Mouse (Mus musculus): ENCODE data around the gene Lats2. TPM values are rescaled to one million over a fixed set of nuclear protein-coding genes. Genes with fewer than 3 reads are reported as not detected.

Gene Lats2
- polyA plus RNA-seq, 1 experiment from 2014 or later = 8.6 TPM

DNA sequence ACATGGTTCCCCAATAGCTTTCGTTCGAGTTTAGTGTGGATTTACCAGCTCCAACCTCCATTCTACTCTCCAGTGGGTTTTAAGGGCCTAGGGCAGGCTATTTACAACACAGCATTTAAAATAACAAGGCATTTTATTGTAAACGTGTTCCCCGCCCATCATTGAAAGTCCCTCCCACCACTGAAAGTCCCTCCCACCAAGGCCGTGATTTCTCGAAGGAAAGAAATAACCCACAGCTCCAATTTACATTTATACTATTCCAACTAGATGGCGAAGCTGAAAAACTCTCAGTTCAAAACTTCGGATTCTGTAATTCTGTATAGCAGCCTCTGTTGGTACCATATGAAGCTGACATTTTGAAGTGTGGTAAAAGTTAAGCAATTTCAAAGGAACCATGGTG lies 13.6 kb downstream of the Lats2 start:
- Histone ChIP-seq H3K9me3 (ENCODE audit: control insufficient read depth) (no peaks in the 10 kb centered on the region), H3K9ac (ENCODE audit: low read depth, low read length) (peak overlapping the region; percentile 95), H3K36me3 (ENCODE audit: control insufficient read depth, insufficient read depth) (no peaks in the 10 kb centered on the region), H3K4me2 (replicated peaks; ENCODE audit: low read depth) (peak overlapping the region; percentile 95), H3K4me3 (ENCODE audit: low read depth, low read length) (peak overlapping the region; percentile 97), H3K27ac (ENCODE audit: low read depth, low read length) (no peak overlapping the region), H3K4me1 (replicated peaks; ENCODE audit: control insufficient read depth, insufficient read depth, low read length) (0 out of 2 replicates have a peak, but pooled peaks cover 4% of the 10 kb centered on the region), H3K27me3 (replicated peaks; ENCODE audit: control insufficient read depth, insufficient read depth, low read length) (no peaks in the 10 kb centered on the region)
- WGBS = 3% methylated on average over 8 of the region's 8 CpGs
- no peak for ATAC-seq
- no peak for TF ChIP-seq CTCF (IDR thresholded peaks at IDR 0.05; ENCODE audit: low read depth)

DNA sequence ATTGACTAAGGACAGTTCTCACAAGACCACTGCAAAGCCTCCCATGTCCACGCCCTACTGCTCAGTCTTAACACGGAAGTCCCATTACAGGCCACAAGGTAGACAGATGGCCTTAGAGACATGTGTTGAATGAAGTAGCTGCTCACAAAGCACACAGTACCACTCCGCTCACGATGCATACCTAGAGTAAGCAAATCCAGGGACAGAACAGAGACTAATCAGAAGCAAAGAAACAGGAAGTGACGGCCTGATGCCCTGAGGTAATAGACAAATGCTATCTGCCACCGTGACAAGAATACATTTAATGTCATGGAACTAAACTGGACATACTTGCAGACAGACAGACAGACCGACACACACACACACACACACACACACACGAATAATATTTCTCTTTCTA lies 17.5 kb downstream of the Lats2 start:
- Histone ChIP-seq H3K27me3 (replicated peaks; ENCODE audit: control insufficient read depth, insufficient read depth, low read length) (no peaks in the 10 kb centered on the region), H3K9ac (ENCODE audit: low read depth, low read length) (no peak overlapping the region), H3K4me1 (replicated peaks; ENCODE audit: control insufficient read depth, insufficient read depth, low read length) (no peaks in the 10 kb centered on the region), H3K9me3 (ENCODE audit: control insufficient read depth) (no peaks in the 10 kb centered on the region), H3K4me3 (ENCODE audit: low read depth, low read length) (no peak overlapping the region), H3K36me3 (ENCODE audit: control insufficient read depth, insufficient read depth) (no peaks in the 10 kb centered on the region; the same call in 1 of the 2 replicates), H3K27ac (ENCODE audit: low read depth, low read length) (no peak overlapping the region), H3K4me2 (replicated peaks; ENCODE audit: low read depth) (no peak overlapping the region)
- 80% methylated on average over 8 of the region's 8 CpGs for WGBS
- TF ChIP-seq CTCF (IDR thresholded peaks at IDR 0.05; ENCODE audit: low read depth) = no peak
- no peak for ATAC-seq

DNA sequence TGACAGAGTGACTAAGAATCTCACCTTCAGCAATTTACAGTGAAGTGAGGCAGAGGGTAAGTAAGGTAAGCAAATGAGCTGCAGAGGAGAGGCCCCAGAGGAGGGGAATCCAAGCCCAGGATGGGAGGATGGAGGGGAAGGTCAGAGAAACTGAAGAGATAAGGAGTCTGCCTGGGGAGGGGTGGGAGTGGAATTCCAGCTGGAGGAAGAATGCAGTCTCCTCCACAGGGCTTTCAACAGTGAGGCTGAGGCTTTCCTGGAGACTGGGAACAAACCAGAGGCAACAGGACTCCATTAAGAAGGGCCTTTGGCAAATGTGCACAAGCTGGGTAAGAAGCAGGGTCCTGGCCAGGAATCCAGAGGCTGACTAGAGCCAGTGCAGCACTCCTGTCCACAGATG lies 21.1 kb downstream of the Lats2 start:
- Histone ChIP-seq H3K27me3 (replicated peaks; ENCODE audit: control insufficient read depth, insufficient read depth, low read length) (no peaks in the 10 kb centered on the region), H3K9me3 (ENCODE audit: control insufficient read depth) (no peaks in the 10 kb centered on the region), H3K4me3 (ENCODE audit: low read depth, low read length) (no peak overlapping the region), H3K9ac (ENCODE audit: low read depth, low read length) (no peak overlapping the region), H3K36me3 (ENCODE audit: control insufficient read depth, insufficient read depth) (peaks cover 6% of the 10 kb centered on the region; the same call in 1 of the 2 replicates), H3K27ac (ENCODE audit: low read depth, low read length) (no peak overlapping the region), H3K4me1 (replicated peaks; ENCODE audit: control insufficient read depth, insufficient read depth, low read length) (no peaks in the 10 kb centered on the region), H3K4me2 (replicated peaks; ENCODE audit: low read depth) (no peak overlapping the region)
- TF ChIP-seq CTCF (IDR thresholded peaks at IDR 0.05; ENCODE audit: low read depth) = no peak
- ATAC-seq = no peak

DNA sequence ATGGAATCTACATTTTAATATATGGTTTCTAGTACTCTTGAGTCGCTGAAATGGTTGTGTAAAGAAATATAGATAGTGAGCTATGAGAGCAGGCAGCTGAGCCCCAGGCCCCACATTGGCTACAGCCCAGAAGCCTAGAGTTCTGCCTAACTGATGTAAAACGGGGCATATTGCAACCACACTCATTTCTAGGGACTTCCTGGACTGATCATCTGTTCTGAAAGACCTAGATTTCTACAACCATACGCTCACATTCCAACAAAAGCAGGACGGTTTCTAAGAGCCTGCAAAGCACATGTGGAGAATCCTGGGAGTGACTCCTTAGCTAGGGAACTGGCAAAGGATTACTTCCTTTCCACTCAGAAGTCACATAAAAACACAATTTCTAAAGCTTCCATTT lies 22.0 kb downstream of the Lats2 start:
- H3K36me3 ChIP-seq (ENCODE audit: control insufficient read depth, insufficient read depth) = peaks cover 6% of the 10 kb centered on the region; the same call in 1 of the 2 replicates
- H3K4me3 ChIP-seq (ENCODE audit: low read depth, low read length) = no peak overlapping the region
- no peak for ATAC-seq

DNA sequence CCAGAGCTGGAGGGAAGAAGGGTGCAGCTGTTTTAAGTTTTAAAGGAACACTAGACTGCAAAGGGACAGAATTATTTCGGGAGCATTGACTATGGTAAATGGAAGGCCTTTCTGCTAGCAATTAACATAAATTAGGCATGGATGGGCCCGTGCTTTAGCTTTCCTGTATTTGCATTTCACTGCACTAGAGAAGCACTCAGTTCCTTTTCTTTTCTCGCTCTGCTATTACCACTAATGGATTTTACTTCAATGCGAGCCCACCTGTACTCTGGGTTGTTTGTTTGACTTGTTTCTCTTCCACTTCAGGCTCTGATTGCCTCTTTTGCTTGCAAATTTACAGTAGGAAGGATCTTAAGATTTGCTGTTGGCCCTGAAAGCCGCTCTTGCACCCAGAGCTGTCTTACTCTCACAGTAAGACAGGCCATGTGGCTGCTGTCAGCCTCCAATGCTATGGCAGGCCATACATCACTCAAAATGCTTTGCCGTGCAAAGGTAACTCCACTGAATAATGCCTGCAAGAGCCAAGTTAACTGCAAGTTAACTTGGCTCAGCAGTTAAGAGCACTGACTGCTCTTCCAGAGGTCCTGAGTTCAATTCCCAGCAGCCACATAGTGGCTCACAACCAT lies 25.4 kb downstream of the Lats2 start:
- Histone ChIP-seq H3K4me3 (ENCODE audit: low read depth, low read length) (no peak overlapping the region), H3K4me2 (replicated peaks; ENCODE audit: low read depth) (no peak overlapping the region), H3K9me3 (ENCODE audit: control insufficient read depth) (no peaks in the 10 kb centered on the region), H3K9ac (ENCODE audit: low read depth, low read length) (no peak overlapping the region), H3K4me1 (replicated peaks; ENCODE audit: control insufficient read depth, insufficient read depth, low read length) (peaks cover 4% of the 10 kb centered on the region; the same call in 1 of the 2 replicates), H3K27ac (ENCODE audit: low read depth, low read length) (no peak overlapping the region), H3K36me3 (ENCODE audit: control insufficient read depth, insufficient read depth) (peaks cover 6% of the 10 kb centered on the region; the same call in 1 of the 2 replicates), H3K27me3 (replicated peaks; ENCODE audit: control insufficient read depth, insufficient read depth, low read length) (no peaks in the 10 kb centered on the region)
- TF ChIP-seq CTCF (IDR thresholded peaks at IDR 0.05; ENCODE audit: low read depth) = no peak
- no peak for ATAC-seq
- WGBS = 73% methylated on average over 6 of the region's 6 CpGs

More for the DNA sequence above, 22.0 kb downstream of the Lats2 start:
- no peaks in the 10 kb centered on the region for H3K9me3 ChIP-seq (ENCODE audit: control insufficient read depth)
- H3K27ac ChIP-seq (ENCODE audit: low read depth, low read length) = no peak overlapping the region
- no peak overlapping the region for H3K9ac ChIP-seq (ENCODE audit: low read depth, low read length)
- no peaks in the 10 kb centered on the region for H3K27me3 ChIP-seq (replicated peaks; ENCODE audit: control insufficient read depth, insufficient read depth, low read length)
- no peak for TF ChIP-seq CTCF (IDR thresholded peaks at IDR 0.05; ENCODE audit: low read depth)
- H3K4me2 ChIP-seq (replicated peaks; ENCODE audit: low read depth) = no peak overlapping the region
- WGBS = 53% methylated on average over 4 of the region's 4 CpGs
- H3K4me1 ChIP-seq (replicated peaks; ENCODE audit: control insufficient read depth, insufficient read depth, low read length) = no peaks in the 10 kb centered on the region

DNA sequence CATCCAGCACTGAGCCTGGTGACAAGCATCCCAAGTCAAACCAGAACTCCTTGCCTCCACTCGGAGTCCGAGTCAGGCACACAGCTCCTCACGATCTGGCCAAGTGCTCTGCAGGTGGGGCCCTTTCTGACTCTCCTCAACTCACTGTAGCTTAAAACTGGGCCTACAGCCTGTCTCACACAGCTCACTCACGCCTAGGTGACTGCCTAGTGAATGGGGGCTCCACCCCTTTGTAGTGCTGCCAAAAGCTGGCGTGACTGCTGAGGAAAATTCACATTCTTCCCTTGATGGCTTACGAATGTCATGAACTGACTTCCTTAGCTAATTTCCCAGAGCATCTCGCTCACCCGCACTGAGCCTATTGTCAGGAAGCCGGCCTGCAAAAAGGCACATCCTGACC lies 27.7 kb downstream of the Lats2 start:
- peak overlapping the region; percentile 42; the same call in 1 of the 2 replicates for H3K27ac ChIP-seq (ENCODE audit: low read depth, low read length)
- WGBS = 41% methylated on average over 9 of the region's 9 CpGs
- no peak for ATAC-seq
- TF ChIP-seq CTCF (IDR thresholded peaks at IDR 0.05; ENCODE audit: low read depth) = no peak
- 0 out of 2 replicates have a peak overlapping the region, but pooled peaks have one; percentile 24 for H3K4me2 ChIP-seq (replicated peaks; ENCODE audit: low read depth)
- 0 out of 2 replicates have a peak overlapping the region, but pooled peaks have one; percentile 11 for H3K9ac ChIP-seq (ENCODE audit: low read depth, low read length)
- no peaks in the 10 kb centered on the region for H3K9me3 ChIP-seq (ENCODE audit: control insufficient read depth)
- no peak overlapping the region for H3K4me3 ChIP-seq (ENCODE audit: low read depth, low read length)
- peaks cover 4% of the 10 kb centered on the region; the same call in 1 of the 2 replicates for H3K4me1 ChIP-seq (replicated peaks; ENCODE audit: control insufficient read depth, insufficient read depth, low read length)
- H3K27me3 ChIP-seq (replicated peaks; ENCODE audit: control insufficient read depth, insufficient read depth, low read length) = no peaks in the 10 kb centered on the region
- H3K36me3 ChIP-seq (ENCODE audit: control insufficient read depth, insufficient read depth) = peaks cover 6% of the 10 kb centered on the region; the same call in 1 of the 2 replicates
